Mouse (Mus musculus): ENCODE measurements around the gene 4921504E06Rik.

DNA sequence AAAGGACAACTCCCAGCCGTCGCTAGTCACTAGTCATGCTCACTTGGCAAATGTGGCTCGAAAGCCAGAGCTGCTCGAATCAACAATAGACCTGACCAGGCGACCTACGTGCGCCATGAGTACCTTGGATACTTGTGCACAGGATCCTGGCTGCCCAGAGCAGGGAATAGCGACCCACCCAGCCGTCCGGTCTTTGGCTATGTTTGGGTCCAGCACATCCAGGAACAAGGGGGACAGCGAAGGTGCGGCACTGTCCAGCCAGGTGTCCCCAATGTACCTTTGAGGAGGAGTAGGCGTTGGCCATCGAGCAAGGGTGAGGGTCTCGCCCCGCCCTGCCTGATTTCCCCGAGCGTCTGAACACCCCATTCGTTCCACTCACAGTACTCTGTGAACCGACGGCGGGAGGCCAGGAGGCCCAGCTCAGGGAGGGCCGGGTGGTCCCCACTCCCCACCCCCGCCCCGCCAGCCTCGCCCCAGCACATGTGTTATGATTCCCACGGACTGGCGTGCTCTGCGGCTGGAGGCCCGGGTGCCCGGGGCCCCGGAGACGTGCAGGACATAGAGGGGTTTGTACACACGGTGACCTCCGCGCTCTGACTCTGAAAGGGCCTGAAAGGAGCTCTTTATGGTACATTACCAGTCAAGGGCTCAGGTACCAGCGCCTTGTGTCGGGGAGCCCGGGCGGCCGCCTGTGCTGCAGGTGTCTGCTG lies 121.9 kb downstream of the 4921504E06Rik start:
- TF ChIP-seq CTCF (conservative IDR thresholded peaks at IDR 0.05; ENCODE audit: low read length) (no peak), POU5F1 (IDR thresholded peaks at IDR 0.05; ENCODE audit: borderline replicate concordance, low read length) (no peak), NANOG (IDR thresholded peaks at IDR 0.05; ENCODE audit: borderline replicate concordance, low read length) (no peak)
